Mouse (Mus musculus): ENCODE data around the gene Dck.

The Dck gene

DNA sequence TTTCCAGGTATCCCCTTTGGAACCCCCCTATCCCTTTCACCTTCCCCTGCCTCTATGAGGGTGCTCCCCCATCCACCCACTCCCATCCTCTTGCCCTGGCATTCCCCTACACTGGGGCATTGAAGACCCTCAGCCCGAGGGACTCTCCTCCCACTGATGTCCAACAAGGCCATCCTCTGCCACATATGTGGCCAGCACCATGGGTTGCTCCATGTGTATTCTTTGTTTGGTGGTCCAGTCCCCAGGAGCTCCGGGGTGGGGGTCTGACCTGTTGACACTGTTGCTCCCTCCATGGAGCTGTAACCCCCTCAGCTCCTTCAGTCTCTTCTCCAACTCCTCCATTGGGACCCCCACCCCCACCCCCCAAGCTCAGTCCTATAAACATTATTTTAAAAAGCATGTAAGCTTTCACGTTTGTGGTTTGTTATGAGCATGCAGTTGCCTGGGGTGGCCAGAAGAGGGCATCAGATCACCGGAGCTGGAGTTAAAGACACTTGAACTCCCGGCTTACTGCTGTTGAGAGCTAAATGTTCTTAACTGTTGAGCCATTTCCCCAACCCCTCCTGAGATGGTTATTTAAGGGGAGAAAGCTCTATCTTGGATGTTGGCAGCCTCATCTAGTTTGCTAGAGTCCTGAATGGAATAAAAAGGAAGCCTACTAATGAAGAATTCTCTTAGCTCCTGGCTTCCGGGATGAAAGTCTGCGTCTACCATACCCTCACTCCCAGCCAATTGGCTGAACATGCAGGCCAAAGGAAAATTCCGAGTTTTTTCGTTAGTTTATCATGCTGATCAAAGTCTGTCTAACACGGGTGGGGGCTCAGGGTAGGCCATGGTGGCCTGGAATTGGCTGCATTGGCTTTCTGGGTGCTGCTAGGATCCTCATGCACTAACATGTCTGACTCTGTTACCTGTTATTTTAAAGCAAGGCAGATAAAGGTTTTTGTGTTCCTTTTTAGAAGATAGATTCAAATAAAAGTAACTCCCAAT lies 26.8 kb downstream of the Dck start:
- peak; percentile 59 for DNase-seq

- no peak for DNase-seq
Measured at GRCm38 (mm10) chr5:88793676-88794075, 28.9 kb downstream of the Dck start.

- no peak for DNase-seq
Measured at GRCm38 (mm10) chr5:88795910-88796584, 31.3 kb downstream of the Dck start.

GRCm38 (mm10) chr5:88796588-88796987 lies 31.8 kb downstream of the Dck start:
- DNase-seq = no peak

- no peak for DNase-seq
Measured at GRCm38 (mm10) chr5:88797121-88797520, 32.3 kb downstream of the Dck start.

GRCm38 (mm10) chr5:88805616-88806015 lies 40.8 kb downstream of the Dck start:
- no peak for DNase-seq

- DNase-seq = no peak
Measured at GRCm38 (mm10) chr5:88806278-88806677, 41.5 kb downstream of the Dck start.

DNA sequence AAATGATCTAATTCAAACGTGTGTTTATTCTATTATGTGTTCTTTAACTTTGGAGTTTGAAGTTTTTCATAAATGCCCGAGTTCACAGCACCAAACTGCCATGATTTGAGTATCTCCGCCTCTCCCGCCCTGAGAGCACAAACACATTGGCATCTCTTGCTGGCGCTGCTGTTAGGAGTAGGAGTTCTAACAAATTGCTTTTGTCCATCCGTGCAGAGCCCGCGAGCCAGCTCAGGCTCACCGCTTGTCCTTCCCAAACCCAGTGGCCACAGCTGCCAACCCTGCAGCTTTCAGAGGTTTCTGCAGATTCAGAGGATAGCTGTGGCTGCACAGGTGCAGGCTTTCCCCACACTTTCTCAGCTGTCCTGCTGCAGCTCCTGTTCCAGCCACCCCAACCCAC lies 42.5 kb downstream of the Dck start:
- no peak for DNase-seq

- DNase-seq = no peak
Measured at GRCm38 (mm10) chr5:88813188-88813587, 48.4 kb downstream of the Dck start.

- no peak for DNase-seq
Measured at GRCm38 (mm10) chr5:88814552-88814951, 49.8 kb downstream of the Dck start.

DNA sequence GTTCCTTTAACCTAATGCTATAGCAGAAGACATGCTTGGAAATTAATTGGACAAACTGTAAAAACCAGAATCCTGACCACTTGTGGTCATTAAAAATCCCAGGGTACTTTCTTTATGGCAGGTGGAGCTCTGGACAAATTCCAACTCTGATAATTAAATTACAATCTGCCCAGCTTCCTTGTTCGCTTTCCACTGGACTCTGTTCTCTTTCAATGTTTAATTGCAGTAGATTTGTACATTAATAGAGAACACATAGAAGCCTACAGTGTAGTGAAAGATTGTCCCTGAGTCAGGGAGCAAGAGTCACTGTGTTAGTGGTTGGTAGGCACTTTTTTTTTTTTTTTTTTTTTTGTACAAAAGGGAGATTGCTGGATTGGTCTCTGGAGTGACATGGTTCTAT lies 56.7 kb downstream of the Dck start:
- no peak for DNase-seq

GRCm38 (mm10) chr5:88824838-88825237 lies 60.0 kb downstream of the Dck start:
- no peak for DNase-seq

DNA sequence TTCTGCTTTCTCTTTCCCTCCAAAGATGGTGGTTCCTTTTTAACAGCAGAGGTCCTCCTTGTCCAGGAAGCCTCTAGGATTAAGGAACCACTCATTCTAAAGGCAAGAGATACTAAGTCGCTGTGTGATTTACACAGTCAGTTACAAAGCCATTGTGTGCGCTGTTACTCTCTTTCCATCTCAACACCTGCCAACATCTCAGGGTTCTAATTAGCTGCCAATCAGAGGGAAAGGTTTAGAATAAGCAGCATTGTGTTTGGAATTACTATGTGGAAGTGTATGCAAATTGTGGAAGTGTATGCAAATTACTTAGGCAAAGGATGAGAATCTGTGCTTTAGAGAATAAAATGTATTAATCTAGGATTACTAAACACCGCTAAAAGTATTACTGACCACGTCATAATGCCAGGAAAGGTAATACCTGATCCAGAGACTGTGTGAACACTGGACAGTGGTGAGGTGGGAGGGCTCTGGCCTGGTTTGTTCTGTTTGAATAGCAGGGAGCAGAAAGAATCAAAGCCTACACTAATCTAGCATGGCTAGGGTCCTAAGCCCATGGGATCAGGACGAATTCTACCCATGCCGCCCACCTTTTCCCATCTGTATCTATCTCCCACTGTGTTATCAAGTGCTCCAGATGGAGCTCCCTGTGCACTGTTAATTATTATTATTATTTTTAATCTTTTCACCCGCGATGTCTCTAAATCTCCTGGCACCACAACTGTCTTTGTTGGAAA lies 65.2 kb downstream of the Dck start:
- no peak for DNase-seq

GRCm38 (mm10) chr5:88830880-88831279 lies 66.1 kb downstream of the Dck start:
- no peak for DNase-seq

DNA sequence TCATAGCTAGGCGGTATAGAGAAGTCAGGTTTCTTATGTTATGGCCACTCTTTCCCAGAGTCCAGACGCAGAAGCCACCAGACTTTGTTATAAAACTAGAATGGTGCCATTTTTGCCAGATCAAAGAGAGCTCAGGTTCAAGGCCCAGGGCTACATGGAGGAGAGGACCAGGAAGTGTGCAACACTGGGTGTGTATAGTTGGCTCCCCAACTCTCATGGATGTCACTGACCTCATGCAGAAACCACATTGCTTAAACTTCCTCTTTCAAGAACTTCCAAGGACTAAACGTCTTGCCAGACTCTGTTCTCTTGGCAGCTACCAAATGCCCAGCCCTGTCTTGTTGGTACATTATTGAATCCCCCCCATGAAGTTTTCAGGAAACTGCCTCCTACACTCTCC lies 67.1 kb downstream of the Dck start:
- no peak for DNase-seq

Measured in right cerebral cortex, postnatal 14 days (tissue).